Mouse (Mus musculus) MEL (cell line): ENCODE measurements around the gene Lypd5.

Experiments
- CTCF ChIP-seq, 3 experiments: IDR thresholded peaks in 2 of 3; conservative IDR thresholded peaks in 1 of 3; 2 replicates each; pipeline ENCODE4 v1.5.1; 2011 to 2012; ENCODE audit warnings: low read length in 3 of 3, low read depth in 2 of 3, mild to moderate bottlenecking in 2 of 3, improper control_type of control experiment in 1 of 3, inconsistent platforms in 1 of 3, mixed read lengths in 1 of 3, moderate library complexity in 1 of 3; ENCODE audit not compliant: control insufficient read depth in 1 of 3, insufficient read depth in 1 of 3, poor library complexity in 1 of 3, severe bottlenecking in 1 of 3
- MAZ ChIP-seq: IDR thresholded peaks from 2 replicates; pipeline ENCODE4 v1.6.1; 2012; ENCODE audit warnings: low read depth, mild to moderate bottlenecking, inconsistent platforms, low read length, improper control_type of control experiment
- POLR2A ChIP-seq, 2 experiments: IDR thresholded peaks; 2 replicates each; pipeline ENCODE4 v1.6.1; 2011 to 2012; ENCODE audit warnings: low read length in 2 of 2, mild to moderate bottlenecking in 2 of 2, control low read depth in 1 of 2, improper control_type of control experiment in 1 of 2, low read depth in 1 of 2, moderate library complexity in 1 of 2; ENCODE audit not compliant: control insufficient read depth in 1 of 2, insufficient read depth in 1 of 2, poor library complexity in 1 of 2
- POLR2AphosphoS2 ChIP-seq: IDR thresholded peaks from 2 replicates; pipeline ENCODE4 v1.6.1; 2011; ENCODE audit warnings: low read length, improper control_type of control experiment
- TBP ChIP-seq: IDR thresholded peaks from 2 replicates; pipeline ENCODE4 v1.8.0; 2011; ENCODE audit warnings: low read depth, low read length, improper control_type of control experiment
- TCF12 ChIP-seq: IDR thresholded peaks from 2 replicates; pipeline ENCODE4 v1.6.1; 2014; ENCODE audit warnings: low read depth, mild to moderate bottlenecking, inconsistent platforms, low read length, improper control_type of control experiment, moderate library complexity
- USF1 ChIP-seq: IDR thresholded peaks from 2 replicates; pipeline ENCODE4 v1.6.1; 2014; ENCODE audit warnings: low read depth, mild to moderate bottlenecking, inconsistent platforms, low read length, improper control_type of control experiment, moderate library complexity
- ZNF384 ChIP-seq: IDR thresholded peaks from 2 replicates; pipeline ENCODE4 v1.6.1; 2012; ENCODE audit warnings: low read depth, mild to moderate bottlenecking, inconsistent platforms, low read length, improper control_type of control experiment

DNA sequence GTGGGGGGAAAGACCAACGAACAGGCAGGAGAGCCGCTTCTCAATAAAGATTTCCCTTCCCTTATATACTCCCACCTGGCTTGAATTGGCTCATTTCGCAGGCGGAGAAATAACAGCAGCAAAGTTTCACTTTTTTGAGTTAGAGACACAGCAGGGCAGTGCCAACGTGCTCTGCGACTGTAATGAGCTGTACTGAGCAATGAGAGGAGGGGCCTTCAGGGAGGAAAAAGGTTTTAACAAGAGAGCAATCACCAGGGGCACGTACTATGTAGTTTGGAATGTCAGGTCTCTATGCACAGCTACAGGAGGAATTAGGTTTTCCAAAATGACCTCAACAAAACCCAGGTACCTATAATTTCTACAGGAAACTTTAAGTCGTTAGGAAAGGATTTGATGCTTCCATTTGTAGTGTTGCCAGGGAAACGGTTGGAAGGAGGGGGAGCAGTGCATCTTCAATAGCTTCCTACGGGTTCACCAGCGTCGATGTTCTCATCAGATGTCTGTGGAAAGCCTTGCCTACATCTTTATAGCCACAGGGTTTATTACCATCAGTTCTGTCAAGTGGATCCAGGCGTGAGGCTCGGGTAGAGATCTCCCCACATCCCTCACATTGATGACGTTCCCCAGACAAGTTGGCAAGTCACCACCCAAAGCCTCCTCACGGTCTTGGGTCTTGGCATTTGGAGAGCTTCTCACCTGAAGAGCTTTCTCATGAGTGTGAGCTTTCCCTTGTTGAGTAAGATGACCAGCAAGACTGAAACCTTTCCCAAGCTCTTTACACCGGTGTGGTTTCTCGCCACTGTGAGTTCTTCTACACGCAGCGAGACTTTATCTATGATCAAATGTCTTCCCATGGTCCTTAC lies 22.5 kb upstream of the Lypd5 start:
- TF ChIP-seq POLR2A (IDR thresholded peaks at IDR 0.05; ENCODE audit: control insufficient read depth in 1 of 2, insufficient read depth in 1 of 2, low read depth in 1 of 2, low read length in 2 of 2, poor library complexity in 1 of 2) (no peak), CTCF (IDR thresholded peaks at IDR 0.05 in 2 of 3, conservative IDR thresholded peaks at IDR 0.05 in 1 of 3; ENCODE audit: control insufficient read depth in 1 of 3, insufficient read depth in 1 of 3, low read depth in 2 of 3, low read length in 3 of 3, poor library complexity in 1 of 3, severe bottlenecking in 1 of 3) (no peak), TBP (no peak), MAZ (no peak), USF1 (no peak), TCF12 (no peak), POLR2AphosphoS2 (no peak), ZNF384 (no peak)
